Mouse (Mus musculus): Measurements from ENCODE around the gene Slc6a6. TPM values are rescaled to one million over a fixed set of nuclear protein-coding genes. Genes with fewer than 3 reads are reported as not detected.

The Slc6a6 gene
- polyA plus RNA-seq (2015; fragmentation: Nextera tagmentation; extraction: Ambion mirVana): 31.3 and 35.8 TPM in 2 replicates

DNA sequence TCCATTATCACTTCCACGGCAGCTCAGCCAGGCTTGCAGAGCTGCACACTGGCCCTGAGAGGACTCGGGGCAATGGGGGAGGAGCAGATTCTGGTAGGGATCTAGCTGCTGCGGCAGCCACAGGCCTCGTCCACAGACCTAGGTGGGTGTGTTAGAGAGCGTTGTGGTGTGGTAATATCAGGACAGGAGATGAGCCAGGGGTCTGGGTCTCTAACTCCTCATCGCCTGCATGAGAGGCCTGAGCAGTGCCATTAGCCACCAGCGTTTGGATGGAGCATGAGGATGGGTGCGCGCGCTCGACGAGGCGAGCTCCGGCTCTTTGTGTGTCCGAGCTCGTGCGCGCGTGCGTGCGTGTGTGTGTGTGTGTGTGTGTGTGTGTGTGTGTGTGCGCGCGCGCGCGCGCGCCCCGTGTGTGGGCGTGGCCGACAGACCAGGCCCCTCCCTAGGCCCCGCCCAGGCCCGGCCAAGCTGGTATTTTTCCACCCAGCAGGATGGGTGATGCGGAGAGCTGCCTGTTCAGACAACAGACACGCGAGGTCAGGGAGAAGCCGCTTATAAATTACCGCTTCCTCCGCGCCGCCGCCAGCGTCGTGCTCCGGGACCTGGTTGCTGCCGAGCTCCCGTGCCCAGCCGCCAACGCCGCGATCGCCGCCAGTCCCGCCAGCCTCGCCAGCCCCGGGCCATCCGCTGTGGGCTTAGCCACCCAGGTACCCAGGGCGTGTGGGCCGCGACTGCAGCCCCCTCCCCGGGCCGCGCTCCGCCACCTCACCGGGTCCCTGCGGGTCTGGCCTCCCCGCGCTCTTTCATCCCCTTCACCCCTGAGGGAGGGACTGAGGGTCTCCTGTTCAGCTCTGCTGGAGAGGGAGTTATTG is at the start of gene Slc6a6:
Gene Slc6a6, plus strand, starts transcription at position 452 of the 872 bp plus-strand sequence.

Other genes starting within 250 kb of the Slc6a6 start
- 19.6 and 20.2 TPM in 2 replicates for gene Chchd4, start 210.5 kb upstream of the Slc6a6 start, polyA plus RNA-seq (2015; fragmentation: Nextera tagmentation; extraction: Ambion mirVana)
- 25.5 and 38.8 TPM in 2 replicates for gene Tmem43, start 210.3 kb upstream of the Slc6a6 start, polyA plus RNA-seq (2015; fragmentation: Nextera tagmentation; extraction: Ambion mirVana)
- gene Xpc, start 168.2 kb upstream of the Slc6a6 start, polyA plus RNA-seq (2015; fragmentation: Nextera tagmentation; extraction: Ambion mirVana): 7.4 and 8.3 TPM in 2 replicates
- 103 and 115 TPM in 2 replicates for gene Lsm3, start 168.1 kb upstream of the Slc6a6 start, polyA plus RNA-seq (2015; fragmentation: Nextera tagmentation; extraction: Ambion mirVana)
- 7.9 and 12.6 TPM in 2 replicates for gene Grip2, start 143.2 kb downstream of the Slc6a6 start, polyA plus RNA-seq (2015; fragmentation: Nextera tagmentation; extraction: Ambion mirVana)
- gene Ccdc174, start 194.0 kb downstream of the Slc6a6 start, polyA plus RNA-seq (2015; fragmentation: Nextera tagmentation; extraction: Ambion mirVana): 18.3 and 21.9 TPM in 2 replicates
- 0.09 and 0.17 TPM in 2 replicates for gene 4930590J08Rik, start 218.8 kb downstream of the Slc6a6 start, polyA plus RNA-seq (2015; fragmentation: Nextera tagmentation; extraction: Ambion mirVana)